In the genomic region with DNA sequence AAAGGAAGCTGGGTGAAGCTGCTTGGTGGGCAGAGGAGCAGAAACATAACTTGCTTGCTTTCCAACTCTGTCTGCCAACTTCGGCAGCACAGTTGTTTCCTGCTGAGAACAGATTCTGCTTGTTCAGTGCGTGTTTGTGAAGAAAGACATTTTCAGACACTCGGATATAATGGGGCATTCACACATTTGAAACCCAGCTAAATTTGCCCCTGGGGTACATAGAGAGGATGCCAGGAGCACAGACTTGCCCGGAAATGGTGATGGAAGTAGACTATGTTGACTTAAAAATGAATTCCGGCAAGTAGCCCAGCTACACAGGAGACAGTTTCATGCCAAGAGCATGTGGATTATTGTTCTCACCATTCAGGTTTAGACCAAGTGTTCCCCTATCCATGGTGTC, we compare ENCODE assay signal across 10 mouse cellular contexts.
DNase-seq lines count a peak whose midpoint lies in the region; ATAC-seq and TF ChIP-seq lines count a peak whose summit lies in the region.
"Had no signal": no experiment of that assay in that cellular context is flagged by ENCODE, and none has a peak within 500 bp of the region (broad histone marks: within the 10 kb centered on the region; RNA-seq: fewer than 3 reads in every experiment).

No protein-coding gene starts in this region.

- no peaks in the 10 kb centered on the region for H3K4me1 ChIP-seq in spleen, adult 2 months (ENCODE audit: control insufficient read depth, insufficient read depth, insufficient read length)
- H3K4me1 ChIP-seq in forebrain, postnatal 0 days (ENCODE audit: insufficient read depth), result no peaks in the 10 kb centered on the region
- H3K4me1 ChIP-seq: embryonic facial prominence, embryonic 12.5 days had no signal

- no peak overlapping the region for H3K4me3 ChIP-seq in spleen, adult 2 months (ENCODE audit: extremely low read depth, insufficient read depth, insufficient read length)
- H3K4me3 ChIP-seq in forebrain, postnatal 0 days (ENCODE audit: low read depth, low read length), result no peak overlapping the region
- H3K4me3 ChIP-seq: embryonic facial prominence, embryonic 12.5 days had no signal

- 0 out of 2 replicates have a peak overlapping the region, but pooled peaks have one; percentile 16 for H3K4me2 ChIP-seq in forebrain, postnatal 0 days (ENCODE audit: low read depth)
- H3K4me2 ChIP-seq: embryonic facial prominence, embryonic 12.5 days had no signal

- TF ChIP-seq POLR2A in spleen, adult 2 months (IDR thresholded peaks at IDR 0.05; ENCODE audit: low read depth, low read length), result no peak

- H3K9ac ChIP-seq in forebrain, postnatal 0 days, result no peak overlapping the region
- H3K9ac ChIP-seq: embryonic facial prominence, embryonic 12.5 days had no signal

- WGBS in spleen, adult 2 months, result 27% methylated on average over 5 of the region's 5 CpGs
- 16% methylated on average over 5 of the region's 5 CpGs for WGBS in forebrain, postnatal 0 days

- no peaks in the 10 kb centered on the region for H3K36me3 ChIP-seq in spleen, adult 2 months (ENCODE audit: control insufficient read depth, insufficient read depth, low read length)
- H3K36me3 ChIP-seq in forebrain, postnatal 0 days (ENCODE audit: insufficient read depth), result no peaks in the 10 kb centered on the region
- H3K36me3 ChIP-seq: embryonic facial prominence, embryonic 12.5 days had no signal

- peak; percentile 91 for ATAC-seq in forebrain, postnatal 0 days
- no peak for ATAC-seq in granulocyte monocyte progenitor cell, adult 5-6 weeks (replicated peaks; ENCODE audit: poor library complexity, severe bottlenecking)
- ATAC-seq in monocyte, adult 5-6 weeks (replicated peaks; ENCODE audit: insufficient number of reproducible peaks, low FRiP score, low TSS enrichment, poor library complexity, severe bottlenecking), result no peak
- ATAC-seq: Patski had no signal

- H3K27ac ChIP-seq in spleen, adult 2 months (ENCODE audit: insufficient read depth, low read length), result peak overlapping the region; percentile 50; the same call in 1 of the 2 replicates
- peak overlapping the region; percentile 68 for H3K27ac ChIP-seq in forebrain, postnatal 0 days (ENCODE audit: low read depth, low read length)
- H3K27ac ChIP-seq: embryonic facial prominence, embryonic 12.5 days had no signal

- DNase-seq in spleen, adult 2 months (ENCODE audit: low read depth in 1 of 2, low spot score in 2 of 2), result no peak
- DNase-seq in spleen, postnatal 4 days (ENCODE audit: low spot score in 2 of 2), result no peak
- DNase-seq in forebrain, postnatal 0 days, result peak; percentile 73
- peak; percentile 35 to 68 for DNase-seq in left cerebral cortex, adult 18-20 months (ENCODE audit: low spot score in 2 of 2)
- no peak for DNase-seq in kidney, postnatal 25 days
- no peak for DNase-seq in urinary bladder, adult 18-20 months (ENCODE audit: low spot score in 2 of 2)

- H3K9me3 ChIP-seq in forebrain, postnatal 0 days (ENCODE audit: low read length), result no peaks in the 10 kb centered on the region
- H3K9me3 ChIP-seq: embryonic facial prominence, embryonic 12.5 days had no signal

- no peak for TF ChIP-seq CTCF in spleen, adult 2 months (IDR thresholded peaks at IDR 0.05; ENCODE audit: extremely low read depth, insufficient read depth, insufficient read length, insufficient replicate concordance)
- TF ChIP-seq CTCF in forebrain, postnatal 0 days (IDR thresholded peaks at IDR 0.05; ENCODE audit: low read depth), result no peak

- H3K27me3 ChIP-seq in spleen, adult 2 months (ENCODE audit: control insufficient read depth, insufficient read depth, low read length), result no peaks in the 10 kb centered on the region
- H3K27me3 ChIP-seq in forebrain, postnatal 0 days (ENCODE audit: insufficient read depth, low read length), result no peaks in the 10 kb centered on the region
- H3K27me3 ChIP-seq: embryonic facial prominence, embryonic 12.5 days; Patski had no signal

Comparison
In these comparisons a context has a peak if more than half of its experiments do, and no peak if none do; other contexts are left out.
1. DNase-seq: peak in forebrain, postnatal 0 days (single experiment) and left cerebral cortex, adult 18-20 months (2 of 2); none in spleen, adult 2 months (0 of 2), spleen, postnatal 4 days (0 of 2), kidney, postnatal 25 days (0 of 2) and urinary bladder, adult 18-20 months (0 of 2).